Mouse (Mus musculus) midbrain, embryonic 15.5 days (tissue): ENCODE results near the gene Akr1b3. TPM values are rescaled to one million over a fixed set of nuclear protein-coding genes. Genes with fewer than 3 reads are reported as not detected.

ENCODE experiments used
- ATAC-seq: fragments of 200-750 bp; cut with Nextera tagmentation; replicated peaks from 2 replicates; pipeline ENCODE4 v1.8.0; 2017; ENCODE audit warnings: moderate TSS enrichment
- H3K27ac ChIP-seq: fragments of 300-500 bp; sonication (generic); 2 replicates; pipeline ENCODE4 v1.5.1; 2015; ENCODE audit warnings: mild to moderate bottlenecking, inconsistent platforms
- H3K27me3 ChIP-seq: fragments of 300-500 bp; sonication (generic); replicated peaks from 2 replicates; pipeline ENCODE4 v1.6.1; 2015; ENCODE audit warnings: inconsistent platforms
- H3K36me3 ChIP-seq: fragments of 300-500 bp; sonication (generic); replicated peaks from 2 replicates; pipeline ENCODE4 v1.6.1; 2015; ENCODE audit warnings: inconsistent platforms
- H3K4me1 ChIP-seq: fragments of 300-500 bp; sonication (generic); 2 replicates; pipeline ENCODE4 v1.6.1; 2015; ENCODE audit warnings: inconsistent platforms
- H3K4me2 ChIP-seq: fragments of 300-500 bp; sonication (generic); 2 replicates; pipeline ENCODE4 v1.6.1; 2015; ENCODE audit warnings: inconsistent platforms, mild to moderate bottlenecking, moderate library complexity
- H3K4me3 ChIP-seq: fragments of 300-500 bp; sonication (generic); 2 replicates; pipeline ENCODE4 v1.5.1; 2015; ENCODE audit warnings: mild to moderate bottlenecking, inconsistent platforms
- H3K9ac ChIP-seq: fragments of 300-500 bp; sonication (generic); 2 replicates; pipeline ENCODE4 v1.6.1; 2015; ENCODE audit warnings: mild to moderate bottlenecking, inconsistent platforms
- H3K9me3 ChIP-seq: fragments of 300-500 bp; sonication (generic); 2 replicates; pipeline ENCODE4 v1.6.1; 2016; ENCODE audit warnings: inconsistent platforms
- WGBS: fragments of 180-500 bp; shearing (Covaris S2); methylation state at CpG from one replicate; pipeline ENCODE4 v1.1.7; 2015; ENCODE audit warnings: mixed read lengths; 5-methylcytosine and 5-hydroxymethylcytosine counted together
- polyA plus RNA-seq: library from polyadenylated mRNA; unstranded; fragments of >200 nt; fragmentation: Nextera tagmentation; extraction: Ambion mirVana; gene quantifications from 2 replicates; pipeline ENCODE4 v1.2.1, GENCODE M21; 2015

Gene Akr1b3
- polyA plus RNA-seq, 1 experiment from 2014 or later: 102 TPM

- no peaks in the 10 kb centered on the region for H3K9me3 ChIP-seq
- H3K4me2 ChIP-seq: no peak overlapping the region
- H3K4me3 ChIP-seq: no peak overlapping the region
- WGBS: 84% methylated on average over 9 of the region's 9 CpGs
- no peaks in the 10 kb centered on the region for H3K27me3 ChIP-seq
- no peak overlapping the region for H3K27ac ChIP-seq
- no peak overlapping the region for H3K9ac ChIP-seq
- ATAC-seq: no peak
- H3K36me3 ChIP-seq: no peaks in the 10 kb centered on the region; the same call in 1 of the 2 replicates
- H3K4me1 ChIP-seq: peaks cover 3% of the 10 kb centered on the region; the same call in 1 of the 2 replicates
These were observed 3.9 kb downstream of the Akr1b3 start for GRCm38 (mm10) chr6:34313386-34313785.

- no peaks in the 10 kb centered on the region for H3K27me3 ChIP-seq
- no peak overlapping the region for H3K4me2 ChIP-seq
- H3K36me3 ChIP-seq: no peaks in the 10 kb centered on the region; the same call in 1 of the 2 replicates
- no peaks in the 10 kb centered on the region for H3K9me3 ChIP-seq
- no peak overlapping the region for H3K9ac ChIP-seq
- no peaks in the 10 kb centered on the region for H3K4me1 ChIP-seq
- 95% methylated on average over 11 of the region's 11 CpGs for WGBS
- ATAC-seq: no peak
- no peak overlapping the region for H3K27ac ChIP-seq
- no peak overlapping the region for H3K4me3 ChIP-seq
These were observed 7.2 kb downstream of the Akr1b3 start for GRCm38 (mm10) chr6:34310023-34310595.

- no peaks in the 10 kb centered on the region; the same call in 1 of the 2 replicates for H3K36me3 ChIP-seq
- no peak overlapping the region for H3K4me2 ChIP-seq
- H3K27me3 ChIP-seq: no peaks in the 10 kb centered on the region
- H3K27ac ChIP-seq: no peak overlapping the region
- H3K9me3 ChIP-seq: no peaks in the 10 kb centered on the region
- no peak for ATAC-seq
- H3K4me3 ChIP-seq: no peak overlapping the region
- H3K9ac ChIP-seq: no peak overlapping the region
- WGBS: 95% methylated on average over 6 of the region's 6 CpGs
- no peaks in the 10 kb centered on the region for H3K4me1 ChIP-seq
These were observed 7.8 kb downstream of the Akr1b3 start for GRCm38 (mm10) chr6:34309526-34309925.

- Histone ChIP-seq H3K9me3 (no peaks in the 10 kb centered on the region), H3K4me1 (no peaks in the 10 kb centered on the region), H3K27ac (no peak overlapping the region), H3K9ac (no peak overlapping the region), H3K36me3 (no peaks in the 10 kb centered on the region; the same call in 1 of the 2 replicates), H3K4me2 (no peak overlapping the region), H3K27me3 (no peaks in the 10 kb centered on the region), H3K4me3 (no peak overlapping the region)
- ATAC-seq: no peak
- whole genome bisulfite sequencing: 92% methylated on average over 6 of the region's 6 CpGs
These were observed 10.5 kb downstream of the Akr1b3 start for GRCm38 (mm10) chr6:34306797-34307196.

- WGBS: 81% methylated on average over 10 of the region's 10 CpGs
- H3K4me3 ChIP-seq: no peak overlapping the region
- H3K27ac ChIP-seq: no peak overlapping the region
- no peak overlapping the region for H3K4me2 ChIP-seq
- H3K27me3 ChIP-seq: no peaks in the 10 kb centered on the region
- ATAC-seq: no peak
- no peaks in the 10 kb centered on the region; the same call in 1 of the 2 replicates for H3K36me3 ChIP-seq
- H3K9me3 ChIP-seq: no peaks in the 10 kb centered on the region
- H3K9ac ChIP-seq: no peak overlapping the region
- no peaks in the 10 kb centered on the region for H3K4me1 ChIP-seq
These were observed 12.5 kb downstream of the Akr1b3 start for GRCm38 (mm10) chr6:34304675-34305241.

- no peak overlapping the region for H3K9ac ChIP-seq
- WGBS: 97% methylated on average over 3 of the region's 3 CpGs
These were observed 20.2 kb downstream of the Akr1b3 start for GRCm38 (mm10) chr6:34297055-34297454.

GRCm38 (mm10) chr6:34295437-34295836 lies 21.8 kb downstream of the Akr1b3 start:
- Histone ChIP-seq H3K4me3 (no peak overlapping the region), H3K36me3 (no peaks in the 10 kb centered on the region), H3K27ac (no peak overlapping the region), H3K9ac (no peak overlapping the region), H3K9me3 (no peaks in the 10 kb centered on the region), H3K27me3 (no peaks in the 10 kb centered on the region), H3K4me1 (peaks cover 3% of the 10 kb centered on the region), H3K4me2 (no peak overlapping the region)
- no peak for ATAC-seq
- WGBS: 92% methylated on average over 9 of the region's 9 CpGs

More at GRCm38 (mm10) chr6:34297055-34297454, 20.2 kb downstream of the Akr1b3 start:
- no peak overlapping the region for H3K27ac ChIP-seq
- no peak overlapping the region for H3K4me2 ChIP-seq
- no peaks in the 10 kb centered on the region for H3K36me3 ChIP-seq
- no peaks in the 10 kb centered on the region for H3K9me3 ChIP-seq
- ATAC-seq: no peak
- H3K27me3 ChIP-seq: no peaks in the 10 kb centered on the region
- no peak overlapping the region for H3K4me3 ChIP-seq
- H3K4me1 ChIP-seq: peaks cover 3% of the 10 kb centered on the region

- Histone ChIP-seq H3K36me3 (no peaks in the 10 kb centered on the region), H3K4me1 (peaks cover 3% of the 10 kb centered on the region), H3K4me2 (no peak overlapping the region), H3K9ac (no peak overlapping the region), H3K27ac (no peak overlapping the region), H3K9me3 (no peaks in the 10 kb centered on the region), H3K4me3 (no peak overlapping the region), H3K27me3 (no peaks in the 10 kb centered on the region)
- 30% methylated on average over 9 of the region's 9 CpGs for WGBS
- peak; percentile 96 for ATAC-seq
These were observed 24.3 kb downstream of the Akr1b3 start for GRCm38 (mm10) chr6:34292882-34293487.

- peaks cover 3% of the 10 kb centered on the region for H3K4me1 ChIP-seq
- H3K27ac ChIP-seq: no peak overlapping the region
- H3K36me3 ChIP-seq: no peaks in the 10 kb centered on the region
- H3K9me3 ChIP-seq: no peaks in the 10 kb centered on the region
- WGBS: 64% methylated on average over 11 of the region's 11 CpGs
- H3K9ac ChIP-seq: no peak overlapping the region
- H3K4me2 ChIP-seq: no peak overlapping the region
- H3K4me3 ChIP-seq: no peak overlapping the region
- ATAC-seq: peak; percentile 77; the same call in 1 of the 2 replicates
- no peaks in the 10 kb centered on the region for H3K27me3 ChIP-seq
These were observed 24.9 kb downstream of the Akr1b3 start for GRCm38 (mm10) chr6:34292196-34292881.

- no peaks in the 10 kb centered on the region for H3K27me3 ChIP-seq
- no peak overlapping the region for H3K9ac ChIP-seq
- no peak overlapping the region for H3K4me3 ChIP-seq
- H3K36me3 ChIP-seq: no peaks in the 10 kb centered on the region
- ATAC-seq: no peak
- no peak overlapping the region for H3K4me2 ChIP-seq
- H3K4me1 ChIP-seq: peaks cover 3% of the 10 kb centered on the region
- no peaks in the 10 kb centered on the region for H3K9me3 ChIP-seq
- no peak overlapping the region for H3K27ac ChIP-seq
- 82% methylated on average over 8 of the region's 8 CpGs for WGBS
These were observed 26.6 kb downstream of the Akr1b3 start for GRCm38 (mm10) chr6:34290681-34291080.

GRCm38 (mm10) chr6:34290091-34290490 lies 27.2 kb downstream of the Akr1b3 start:
- Histone ChIP-seq H3K9me3 (no peaks in the 10 kb centered on the region), H3K27me3 (no peaks in the 10 kb centered on the region), H3K4me3 (no peak overlapping the region), H3K27ac (no peak overlapping the region), H3K9ac (no peak overlapping the region), H3K4me2 (no peak overlapping the region), H3K36me3 (no peaks in the 10 kb centered on the region), H3K4me1 (peaks cover 3% of the 10 kb centered on the region)
- WGBS: 91% methylated on average over 17 of the region's 17 CpGs
- no peak for ATAC-seq

- H3K9ac ChIP-seq: no peak overlapping the region
- 72% methylated on average over 10 of the region's 10 CpGs for WGBS
- H3K4me1 ChIP-seq: peaks cover 2% of the 10 kb centered on the region
- H3K36me3 ChIP-seq: no peaks in the 10 kb centered on the region
- ATAC-seq: no peak
- no peaks in the 10 kb centered on the region for H3K27me3 ChIP-seq
- H3K9me3 ChIP-seq: no peaks in the 10 kb centered on the region
- H3K4me2 ChIP-seq: no peak overlapping the region
- no peak overlapping the region for H3K4me3 ChIP-seq
- H3K27ac ChIP-seq: no peak overlapping the region
These were observed 29.2 kb downstream of the Akr1b3 start for GRCm38 (mm10) chr6:34288098-34288497.
